Mouse (Mus musculus) kidney, postnatal 4 days (tissue): Measurements from ENCODE around the gene Aifm1.

Experiments used
- DNase-seq, 2 experiments: peaks; one replicate each; pipeline ENCODE4 v3.0.0; 2021; ENCODE audit warnings: mixed read lengths in 2 of 2

The Aifm1 gene

DNA sequence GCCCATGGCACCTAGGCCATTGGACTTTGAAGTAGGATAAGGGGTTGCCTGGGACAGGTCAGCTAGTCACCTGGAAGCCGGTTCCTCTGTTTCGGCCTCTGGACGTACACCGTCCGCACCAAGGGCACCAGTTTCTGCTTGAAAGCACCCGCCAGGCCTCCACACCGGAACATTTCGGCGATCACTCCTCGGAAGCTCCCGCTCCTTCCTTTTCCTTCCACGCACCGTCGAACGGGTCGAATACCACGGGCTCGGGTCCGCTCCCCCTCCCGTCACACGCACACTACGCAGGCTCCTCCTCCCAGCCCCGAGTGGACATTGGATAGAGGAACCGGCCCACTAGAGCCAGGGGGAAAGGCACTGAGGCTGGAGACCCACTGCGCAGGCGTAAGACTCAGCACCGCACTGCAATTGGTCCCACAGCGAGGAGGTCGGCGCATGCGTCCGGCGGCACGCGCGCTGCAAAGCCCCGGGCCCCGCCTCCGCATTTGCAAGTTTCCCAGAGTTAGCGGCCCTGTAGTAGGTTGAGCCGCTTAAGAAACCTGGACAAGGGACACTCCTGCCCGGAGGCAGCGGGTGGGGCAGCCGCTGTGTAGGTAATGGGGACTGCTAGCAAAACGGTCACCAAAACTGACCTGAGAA is at the start of gene Aifm1:
Aifm1 (minus strand) TSS at position 398 of the 642 bp plus-strand sequence.
- peak; percentile 92 to 96 for DNase-seq

DNA sequence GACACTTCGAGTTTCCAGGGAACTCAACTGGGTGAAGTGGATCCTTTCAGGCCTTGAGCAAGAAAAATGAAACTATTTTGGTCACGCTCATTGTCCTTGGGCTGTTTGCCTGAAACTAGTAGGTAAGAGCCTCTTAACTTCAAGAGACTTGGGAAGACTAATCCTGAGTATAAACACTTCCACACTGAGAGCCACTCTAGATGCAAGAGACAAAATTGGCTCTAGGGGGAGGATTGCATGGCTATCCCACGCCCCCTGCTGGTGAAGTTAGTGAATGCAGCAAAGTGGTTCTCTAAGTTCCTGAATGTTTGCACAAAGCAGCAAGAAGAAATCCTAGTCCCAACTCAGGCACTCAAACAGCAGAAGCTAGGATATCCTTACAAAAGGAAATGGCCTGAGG is 18.8 kb upstream of the Aifm1 start:
- peak; percentile 81 to 84 for DNase-seq

DNA sequence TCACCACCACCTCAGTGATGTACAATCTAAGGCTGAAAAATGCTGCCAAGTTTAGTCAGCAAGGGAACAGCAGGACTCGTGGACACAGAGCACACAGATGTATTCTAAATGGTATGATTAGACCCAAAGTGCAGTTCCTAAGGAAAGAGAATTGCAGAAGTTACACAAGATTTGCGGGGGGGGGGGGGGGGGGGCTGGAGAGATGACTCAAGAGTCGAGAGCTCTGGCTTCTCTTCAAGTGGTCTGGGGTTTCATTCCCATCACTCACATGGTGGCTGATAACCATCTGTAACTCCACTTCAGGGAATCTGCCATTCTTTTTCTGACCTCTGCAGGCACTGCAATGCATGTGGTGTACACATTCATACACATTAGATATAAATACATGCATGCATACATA is 13.1 kb upstream of the Aifm1 start:
- no peak for DNase-seq

DNA sequence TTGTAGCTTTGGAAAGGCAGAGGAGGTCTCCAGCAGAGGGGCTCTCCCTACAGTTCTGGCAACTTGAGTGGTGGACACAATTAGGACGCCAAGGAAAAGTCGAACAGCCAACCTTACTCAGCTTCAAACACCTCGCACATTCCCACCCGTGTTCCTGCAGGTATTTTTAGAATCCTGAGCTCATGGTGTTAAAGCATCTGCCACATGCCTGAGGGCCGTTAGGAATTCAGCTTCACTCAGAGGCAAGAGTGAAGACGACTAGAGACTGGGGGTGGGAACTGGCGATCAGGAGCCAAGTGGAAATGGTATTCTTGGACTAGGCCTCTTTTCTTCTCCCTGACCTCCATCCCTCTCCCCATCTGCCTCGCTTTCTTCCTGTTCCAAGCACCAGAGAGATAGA is 12.5 kb upstream of the Aifm1 start:
- DNase-seq: no peak

DNA sequence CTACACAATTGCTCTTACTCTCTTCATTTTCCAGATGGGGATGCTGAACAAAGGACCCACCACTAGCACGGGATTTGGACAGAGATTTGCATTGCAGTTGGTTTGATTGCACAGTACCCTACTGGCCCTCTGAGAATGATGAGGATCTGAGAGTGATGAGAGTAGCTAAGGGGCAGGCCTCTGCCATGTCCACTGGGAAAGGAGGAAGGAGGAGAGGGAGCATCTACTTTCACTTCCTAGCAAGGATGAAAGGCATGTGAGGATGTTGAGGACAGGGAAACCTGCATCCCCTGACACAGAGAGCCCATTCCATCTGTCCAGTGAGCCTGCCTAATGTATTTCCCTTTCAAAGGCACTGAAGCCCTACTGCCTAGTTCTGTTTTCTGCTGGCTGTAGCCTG is 12.0 kb upstream of the Aifm1 start:
- no peak for DNase-seq

DNA sequence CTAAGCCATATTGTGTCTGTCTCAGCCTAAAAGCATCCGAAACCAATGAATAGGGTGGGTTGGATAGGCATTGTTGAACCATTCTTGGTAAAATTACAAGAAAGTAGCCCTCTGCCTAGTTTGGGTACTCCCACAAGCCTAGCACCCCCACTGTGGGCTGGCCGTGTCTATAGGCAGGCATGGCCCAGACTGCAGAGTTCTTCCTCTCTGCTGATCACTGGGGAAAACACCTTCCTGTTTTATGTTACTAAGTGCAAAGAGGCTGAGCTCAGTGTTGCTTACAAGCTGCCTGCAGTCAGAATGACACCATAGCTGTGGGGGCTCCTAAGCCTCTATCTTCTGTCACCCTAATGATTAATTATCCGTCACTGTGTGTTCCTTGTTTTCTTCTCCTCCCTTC is 10.1 kb upstream of the Aifm1 start:
- DNase-seq: no peak

DNA sequence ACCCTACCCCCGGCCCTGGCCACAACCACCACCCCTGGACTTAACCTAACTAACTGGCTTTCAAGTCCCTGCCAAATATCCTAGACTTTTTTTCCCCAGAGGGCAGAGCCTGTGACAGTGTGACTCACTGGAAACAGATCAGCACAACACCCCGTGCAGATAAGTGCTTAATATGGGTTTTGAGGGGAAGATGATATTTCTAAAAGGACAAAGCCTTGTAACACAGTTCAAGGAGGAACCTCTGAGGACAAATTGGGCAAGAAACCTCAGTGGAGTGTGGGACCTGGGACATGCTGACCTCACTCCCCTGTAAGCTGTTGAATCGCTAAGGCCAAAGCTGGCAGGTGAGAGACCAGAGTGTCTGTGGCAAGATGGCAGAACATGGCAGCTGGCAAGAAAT is 8.3 kb upstream of the Aifm1 start:
- DNase-seq: no peak

DNA sequence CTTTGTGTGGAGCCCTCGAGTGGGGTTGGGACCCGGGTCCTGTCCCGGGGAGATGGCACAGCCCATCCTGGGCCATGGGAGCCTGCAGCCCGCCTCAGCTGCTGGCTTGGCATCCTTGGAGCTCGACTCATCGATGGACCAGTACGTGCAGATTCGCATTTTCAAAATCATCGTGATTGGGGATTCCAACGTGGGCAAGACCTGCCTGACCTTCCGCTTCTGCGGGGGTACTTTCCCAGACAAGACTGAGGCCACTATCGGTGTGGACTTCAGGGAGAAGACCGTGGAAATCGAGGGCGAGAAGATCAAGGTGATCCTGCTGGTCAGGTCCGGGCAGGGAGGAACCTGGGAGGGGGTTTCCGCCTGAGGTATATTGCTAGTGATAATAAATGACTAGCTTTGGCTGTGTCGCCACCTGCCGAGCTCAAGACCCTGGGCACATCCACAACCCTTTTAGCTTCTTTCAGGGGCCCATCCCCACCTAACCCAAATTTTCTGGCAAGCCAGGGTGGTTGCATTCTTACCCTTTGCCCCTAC is 6.3 kb upstream of the Aifm1 start:
- DNase-seq: peak; percentile 4 to 7

DNA sequence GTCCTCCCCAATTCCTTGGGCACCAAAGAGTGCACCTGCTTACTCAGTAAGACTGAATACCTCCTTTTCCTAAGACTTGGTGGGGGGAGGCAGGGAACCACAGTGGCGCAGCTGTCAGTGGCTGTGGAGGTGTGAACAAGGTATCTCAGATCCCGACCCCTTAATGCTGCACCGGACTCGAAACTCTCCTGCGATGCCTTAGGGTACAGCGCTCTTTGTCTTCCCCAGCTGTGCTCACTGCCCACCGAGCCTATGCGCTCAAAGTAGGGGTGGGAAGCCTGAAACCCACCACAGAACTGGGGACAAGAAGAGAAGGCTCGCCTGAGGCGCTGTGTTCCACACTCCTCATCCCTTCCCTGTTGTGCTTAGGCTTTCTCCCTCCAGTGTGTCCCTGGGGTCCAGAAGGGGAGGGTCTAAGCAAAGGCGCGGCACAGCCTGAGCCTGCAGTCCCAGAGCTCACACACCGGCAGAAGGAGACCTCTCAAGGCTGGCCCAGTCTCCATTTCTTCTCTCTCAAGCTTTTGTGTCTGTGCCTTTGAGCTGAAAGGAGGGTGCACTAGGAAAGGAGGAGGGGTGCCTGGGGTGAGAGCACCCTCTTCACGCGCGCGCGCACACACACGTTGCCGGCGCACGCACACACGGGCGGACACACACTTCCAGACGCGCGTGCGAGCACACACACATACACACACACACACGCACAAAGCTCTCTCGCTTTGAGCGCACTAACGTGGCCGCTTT is 5.6 kb upstream of the Aifm1 start, which contains the start of gene Rab33a:
Rab33a (plus strand) TSS at position 478 of the 741 bp plus-strand sequence.
- peak; percentile 21 to 30 for DNase-seq

DNA sequence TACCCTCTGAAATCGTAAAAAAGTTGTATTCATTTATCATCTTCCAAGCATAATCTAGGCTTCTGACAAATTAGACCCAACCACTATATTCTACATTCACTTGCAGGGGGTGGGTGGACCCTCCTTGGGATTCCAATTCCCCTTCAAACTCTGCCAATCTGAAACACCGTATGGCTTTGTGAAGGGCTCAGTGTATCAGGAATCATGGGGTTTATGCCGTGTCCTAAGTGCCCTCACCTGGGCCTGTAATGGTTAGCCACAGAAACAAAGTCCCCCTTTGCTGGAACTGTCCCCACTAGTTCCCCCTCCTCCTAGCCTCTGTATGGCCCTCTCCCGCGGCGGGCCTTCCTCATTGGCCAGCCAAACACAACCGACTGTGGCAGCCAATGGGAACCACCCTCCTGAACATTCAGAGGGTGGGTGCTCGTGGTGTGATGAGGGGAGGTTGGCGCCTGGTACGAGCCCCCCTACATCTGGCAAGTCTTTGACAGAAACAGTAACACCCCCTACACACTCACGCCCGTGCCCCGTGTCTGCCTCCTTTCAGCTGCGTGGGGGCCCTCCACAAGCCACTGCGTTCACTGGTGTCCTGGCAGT is 4.9 kb upstream of the Aifm1 start:
- DNase-seq: peak; percentile 29 to 49

DNA sequence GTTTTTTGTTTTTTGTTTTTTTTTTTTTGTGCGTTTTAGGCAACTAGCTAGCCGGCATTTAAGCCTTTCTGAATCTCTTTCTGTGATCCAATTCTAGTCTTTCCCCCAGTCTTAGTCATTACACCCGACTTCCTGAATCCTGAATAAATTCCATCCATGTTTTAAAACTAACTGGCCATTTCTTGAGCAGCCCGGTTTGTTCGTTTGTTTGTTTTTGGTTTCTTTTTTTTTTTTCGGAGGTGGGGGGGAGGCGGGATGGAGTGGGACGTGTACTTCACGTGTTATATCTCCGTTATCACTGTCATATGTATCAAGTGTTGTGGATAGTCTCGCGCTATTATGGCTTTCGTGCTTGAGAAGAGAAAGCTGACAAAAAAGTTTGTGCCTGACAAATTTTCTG is 461 bp upstream of the Aifm1 start:
- peak in 1 of 2 experiments; percentile 3 for DNase-seq

DNA sequence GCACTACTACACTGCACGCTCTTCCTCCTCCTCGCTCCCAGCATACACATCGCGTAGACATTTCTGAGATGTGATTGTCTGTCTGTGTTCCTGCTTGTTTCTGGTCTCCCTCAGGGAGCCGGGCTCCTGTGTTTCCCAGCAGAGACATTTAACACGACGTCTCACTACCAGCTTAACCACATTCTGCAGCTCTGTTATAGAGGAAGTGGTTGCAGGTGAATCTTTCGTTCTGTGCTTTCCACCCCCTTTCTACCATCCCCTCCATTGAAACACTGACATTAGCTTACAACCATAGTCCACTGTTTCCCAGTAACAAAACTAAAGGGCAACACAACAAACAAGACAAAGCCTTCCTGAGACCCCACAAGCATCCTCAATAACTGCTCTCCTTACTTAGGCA is 19.6 kb downstream of the Aifm1 start:
- DNase-seq: no peak

DNA sequence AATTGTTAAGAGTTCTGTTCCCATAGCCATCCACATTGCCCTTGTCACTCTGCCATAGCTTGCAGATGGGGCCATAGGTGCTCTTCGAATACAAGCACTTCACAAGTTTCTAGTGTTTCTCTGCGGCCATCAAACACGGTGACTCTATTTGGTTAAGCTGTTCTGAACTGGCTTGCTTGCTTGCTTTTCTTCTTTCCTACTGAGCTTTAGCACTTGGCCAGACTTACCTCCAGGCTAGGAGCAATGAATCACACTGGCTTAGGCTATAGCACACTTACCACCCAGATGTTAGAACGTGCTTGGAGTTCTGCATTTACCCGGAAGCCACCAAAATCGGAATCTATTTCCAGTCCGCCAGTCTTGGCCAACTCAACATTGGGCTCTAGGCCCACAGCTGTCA is 31.7 kb downstream of the Aifm1 start:
- no peak for DNase-seq

DNA sequence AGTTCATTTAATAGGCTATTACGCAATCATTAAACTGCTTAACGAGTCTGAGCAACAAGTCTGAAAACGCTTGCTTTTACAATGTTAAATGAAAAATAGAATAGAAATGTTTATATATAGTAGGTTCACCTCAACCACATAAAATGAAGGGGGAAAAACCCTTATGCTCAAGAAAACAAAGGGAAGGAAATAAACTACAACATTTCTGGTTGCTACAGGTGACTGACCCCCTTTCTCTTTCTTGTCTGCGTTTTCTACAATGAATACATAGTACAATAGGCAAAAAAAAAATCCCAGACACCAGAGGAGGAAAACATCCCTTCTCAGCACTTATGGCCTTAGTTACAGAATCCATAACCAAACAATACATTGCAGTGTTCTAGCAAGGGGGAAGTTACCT is 32.3 kb downstream of the Aifm1 start:
- no peak for DNase-seq

DNA sequence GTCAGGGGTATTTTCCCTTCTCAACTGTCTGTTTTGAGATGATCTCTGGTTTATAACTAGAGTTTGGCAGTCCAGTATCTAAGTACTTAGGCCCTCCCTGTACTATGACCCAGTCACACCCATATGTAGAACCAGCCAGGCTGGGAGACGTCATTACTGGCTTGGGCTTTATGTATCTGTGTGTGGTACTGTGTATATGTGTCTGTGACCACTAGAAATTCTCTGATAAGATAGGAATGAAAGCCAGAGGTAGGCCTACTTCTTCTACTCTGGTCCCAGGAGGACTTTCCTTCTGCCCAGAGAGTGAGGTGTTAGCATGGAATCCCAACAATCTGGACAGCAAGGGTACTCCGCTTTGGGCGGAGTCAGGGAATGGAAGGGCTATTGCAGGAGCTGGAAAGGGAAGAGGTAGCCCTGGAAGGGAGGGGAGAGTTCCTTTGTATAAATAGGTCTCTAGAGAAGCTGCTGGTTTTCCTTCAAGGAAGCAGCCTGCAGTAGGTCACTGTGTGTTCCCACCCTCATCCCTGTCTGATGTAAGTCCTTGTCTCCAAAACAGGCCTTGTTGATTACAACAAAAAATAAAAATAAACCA is 45.9 kb downstream of the Aifm1 start:
- DNase-seq: no peak

DNA sequence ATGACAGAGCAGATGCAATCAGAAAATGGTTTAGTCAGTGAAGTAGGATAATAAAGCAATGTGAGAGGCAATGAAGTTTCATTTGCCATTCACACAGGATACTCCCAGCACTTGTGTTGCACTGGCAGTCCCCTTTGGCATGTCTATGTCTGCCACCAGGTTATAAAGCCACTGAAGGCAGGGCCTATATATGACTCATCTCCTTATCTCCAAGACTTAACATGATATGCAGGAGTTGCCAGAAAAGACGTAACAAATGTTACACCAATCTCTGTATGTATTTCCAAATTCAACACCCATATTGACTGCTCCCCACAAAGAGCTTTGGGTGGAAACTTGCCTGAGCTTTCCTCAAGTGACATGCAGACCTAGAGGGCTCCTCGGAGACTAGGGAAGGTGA is 47.2 kb downstream of the Aifm1 start:
- DNase-seq: no peak

DNA sequence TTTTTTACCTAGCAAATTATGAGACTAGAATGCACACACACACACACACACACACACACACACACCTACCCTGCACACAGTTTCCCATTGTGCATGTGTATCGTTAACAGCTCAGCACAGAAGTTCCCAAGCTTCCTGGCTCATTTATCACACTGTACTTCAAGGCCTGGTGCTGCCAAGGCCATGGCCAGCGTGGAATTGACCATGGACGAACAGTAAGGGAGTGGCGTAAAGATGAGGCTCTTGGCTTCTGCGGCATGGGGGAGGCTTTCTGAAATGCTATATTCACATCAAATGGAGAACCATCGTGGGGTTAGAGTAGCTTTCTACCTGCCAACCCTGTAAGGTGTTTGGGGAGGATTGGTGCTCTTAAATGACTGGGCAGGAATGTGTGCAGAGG is 48.9 kb downstream of the Aifm1 start:
- no peak for DNase-seq

DNA sequence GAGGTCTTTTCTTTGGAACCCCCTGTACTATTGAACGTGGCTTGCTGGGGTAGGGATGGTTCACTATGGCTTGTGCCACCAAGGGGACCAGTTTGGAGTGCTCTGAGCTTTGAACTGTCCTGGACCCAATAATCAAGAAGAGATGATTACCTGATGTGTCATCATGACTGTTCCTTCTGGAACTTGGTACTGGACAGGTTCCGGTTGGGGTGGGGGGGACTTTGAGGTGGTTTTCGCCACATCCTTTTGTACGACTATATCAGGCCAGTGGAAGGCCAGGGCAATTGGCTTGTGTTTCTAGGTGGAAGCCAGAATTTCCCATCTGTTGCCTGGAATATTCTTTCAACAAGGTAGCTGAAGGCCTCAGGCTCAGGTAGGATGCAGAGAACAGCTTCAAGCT is 49.7 kb downstream of the Aifm1 start:
- DNase-seq: no peak

DNA sequence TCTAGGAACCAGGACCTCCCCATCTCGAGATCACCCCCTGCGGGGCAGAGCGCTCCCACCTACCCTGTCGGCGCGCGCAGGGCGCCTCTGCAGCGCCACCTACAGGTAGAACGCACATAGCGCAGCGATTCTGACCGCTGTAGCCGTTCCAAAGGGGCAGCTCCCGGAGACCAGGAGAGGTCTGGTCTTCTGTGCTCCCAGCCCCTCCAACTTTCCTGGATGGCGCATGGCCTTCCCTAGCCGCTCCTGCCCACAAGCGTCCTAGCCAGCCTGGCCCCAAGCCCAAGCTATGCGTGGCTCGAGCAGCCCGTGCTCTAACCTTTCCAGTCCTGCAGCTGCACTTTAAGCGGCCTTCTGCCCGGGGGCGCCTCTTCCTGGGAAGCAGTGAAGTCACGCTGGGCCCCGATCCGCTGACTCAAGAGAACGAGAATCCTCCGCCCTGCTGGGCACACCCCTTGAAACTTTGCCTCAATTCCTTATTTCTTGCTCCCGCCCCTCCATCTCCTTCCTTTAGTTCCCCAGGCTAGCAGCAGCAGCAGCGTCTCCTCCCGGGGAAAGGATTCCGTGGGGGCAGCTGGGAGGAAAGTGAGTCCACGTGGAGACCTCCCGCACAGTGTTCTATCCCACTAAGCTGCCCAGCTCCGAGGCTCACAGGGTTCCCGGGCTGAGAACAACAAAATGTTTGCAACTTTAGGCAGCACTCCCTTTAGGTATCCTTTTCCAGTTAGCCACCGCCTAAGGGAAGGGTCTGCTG is 50.4 kb downstream of the Aifm1 start, which contains the start of gene Elf4:
Elf4 (minus strand) TSS at position 379 of the 754 bp plus-strand sequence.
- peak; percentile 79 to 82 for DNase-seq

DNA sequence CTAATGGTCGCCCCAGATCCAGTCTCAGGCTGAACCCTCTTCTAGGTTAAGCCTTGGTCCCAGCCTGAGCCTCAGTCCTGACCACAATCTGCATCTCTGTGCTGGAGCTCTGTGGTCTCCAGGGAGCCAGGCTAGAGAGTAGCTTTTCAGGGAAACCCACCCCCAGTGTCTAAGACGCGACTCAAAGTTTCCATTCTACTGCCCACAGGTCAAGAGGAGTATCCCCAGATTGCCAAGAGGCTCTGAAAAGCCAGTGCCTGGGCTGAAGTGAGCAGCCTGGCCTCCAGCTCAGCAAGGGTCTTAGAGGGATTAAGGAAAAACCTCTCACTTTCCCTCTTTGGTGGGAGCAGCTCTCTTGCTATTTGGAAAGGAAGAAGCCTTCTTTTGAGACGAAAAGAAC is 51.1 kb downstream of the Aifm1 start:
- DNase-seq: no peak

DNA sequence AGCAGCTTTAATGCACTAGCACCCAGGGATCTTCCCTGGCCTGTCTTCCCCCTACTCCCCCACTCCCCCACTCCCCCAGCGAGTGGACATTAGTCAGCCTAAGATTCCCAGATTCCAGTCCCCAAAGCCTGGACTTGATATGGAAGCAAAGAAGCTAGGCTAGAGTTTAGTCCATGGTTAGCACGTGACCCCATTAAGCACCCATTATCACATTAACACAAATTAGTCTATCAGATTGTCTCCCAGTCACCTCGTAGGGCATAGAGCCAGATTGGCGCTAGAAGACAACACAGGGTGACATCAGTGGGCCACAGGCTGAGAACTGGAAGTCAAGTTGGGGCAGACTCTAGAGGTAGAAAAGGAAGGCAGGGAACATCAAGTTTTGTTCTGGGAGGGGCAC is 52.4 kb downstream of the Aifm1 start:
- no peak for DNase-seq

DNA sequence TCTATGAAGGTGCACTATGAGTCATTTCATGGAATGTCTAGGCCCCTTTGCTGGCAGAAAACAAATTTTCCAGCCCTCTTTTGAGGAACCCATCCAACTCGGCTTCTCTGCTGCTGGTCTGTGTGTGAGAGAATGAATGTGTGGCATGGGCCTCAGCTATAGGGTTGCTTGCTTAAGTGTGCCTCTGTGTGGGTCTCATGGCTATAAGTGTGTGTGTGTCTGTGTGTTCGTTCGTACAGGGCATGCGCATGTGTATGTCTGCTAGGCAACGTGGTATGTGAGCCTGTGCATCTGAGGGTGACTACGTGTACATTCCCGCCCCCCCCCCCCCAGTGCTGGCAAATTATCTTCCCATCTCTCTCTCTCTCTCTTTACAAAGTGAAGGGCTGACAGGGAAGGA is 52.9 kb downstream of the Aifm1 start:
- DNase-seq: no peak

DNA sequence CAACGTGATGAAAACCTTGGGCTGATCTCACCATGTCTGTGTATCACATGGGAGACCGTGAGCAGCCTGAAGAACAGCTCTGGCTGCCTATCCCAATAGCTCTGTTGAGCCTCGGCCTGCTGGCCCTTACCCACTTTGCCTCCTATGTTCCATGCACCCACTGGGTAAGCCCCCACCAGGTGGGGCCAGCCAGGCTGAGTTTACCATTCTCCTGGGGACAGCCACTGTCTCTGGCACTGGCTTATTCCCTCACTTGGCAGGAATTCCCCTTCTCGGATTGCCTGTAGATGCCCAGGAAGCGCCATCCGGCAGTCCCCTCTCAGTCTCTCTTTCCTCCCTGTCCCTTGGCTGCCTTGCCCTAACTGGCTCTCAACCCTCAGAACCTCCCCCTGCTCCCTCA is 56.4 kb downstream of the Aifm1 start:
- DNase-seq: no peak
